Mouse (Mus musculus) stomach, postnatal 0 days (tissue): ENCODE measurements around the gene Dusp22.

Experiments used
- CTCF ChIP-seq: IDR thresholded peaks from 2 replicates; pipeline ENCODE4 v1.5.1; 2016; ENCODE audit warnings: antibody characterized with exemption, low read depth, mild to moderate bottlenecking, moderate library complexity
- EP300 ChIP-seq: optimal IDR thresholded peaks from 2 replicates; pipeline ENCODE3; 2016; ENCODE audit warnings: antibody characterized with exemption

DNA sequence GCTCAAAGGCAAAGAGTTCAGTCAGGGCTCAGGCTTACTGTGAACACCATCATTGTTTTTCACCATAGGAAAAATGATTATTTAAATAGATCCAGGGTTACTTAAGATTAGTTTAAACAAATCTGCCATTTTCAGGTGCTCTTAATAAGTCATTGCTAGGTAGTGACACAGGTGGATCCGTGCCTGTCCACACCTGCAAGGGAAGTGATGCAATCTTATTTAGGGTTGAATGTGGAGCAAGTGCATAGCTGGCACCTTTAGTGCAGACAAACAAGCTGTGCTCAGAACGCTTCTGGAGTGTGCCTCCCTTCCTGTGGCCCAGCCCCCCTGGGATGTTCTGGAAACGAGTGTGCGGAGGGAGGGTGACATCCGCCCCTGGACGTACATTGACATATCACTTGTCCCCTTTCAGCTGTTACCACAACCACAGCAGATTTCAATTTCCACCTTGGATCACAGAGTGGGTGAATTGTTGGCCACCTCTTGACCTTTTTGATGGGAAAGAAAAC is 24.9 kb downstream of the Dusp22 start:
- TF ChIP-seq CTCF (no peak), EP300 (no peak)
